Mouse (Mus musculus) limb, embryonic 13.5 days (tissue): ENCODE measurements around the gene Sox6. TPM values are rescaled to one million over a fixed set of nuclear protein-coding genes. Genes with fewer than 3 reads are reported as not detected.

ENCODE experiments used
- ATAC-seq: fragments of 200-750 bp; cut with Nextera tagmentation; 2 replicates; pipeline ENCODE4 v1.8.0; 2017; ENCODE audit warnings: low read depth, moderate number of reproducible peaks, moderate TSS enrichment; ENCODE audit not compliant: low FRiP score
- H3K27ac ChIP-seq: fragments of 300-500 bp; sonication (generic); 2 replicates; pipeline ENCODE4 v1.5.1; 2015; ENCODE audit warnings: inconsistent platforms, mild to moderate bottlenecking, moderate library complexity
- H3K27me3 ChIP-seq: fragments of 300-500 bp; sonication (generic); 2 replicates; pipeline ENCODE4 v1.6.1; 2015; ENCODE audit warnings: mild to moderate bottlenecking, inconsistent platforms
- H3K36me3 ChIP-seq: fragments of 300-500 bp; sonication (generic); 2 replicates; pipeline ENCODE4 v1.6.1; 2015; ENCODE audit warnings: inconsistent platforms, mild to moderate bottlenecking, moderate library complexity
- H3K4me1 ChIP-seq: fragments of 300-500 bp; sonication (generic); 2 replicates; pipeline ENCODE4 v1.6.1; 2015; ENCODE audit warnings: inconsistent platforms
- H3K4me2 ChIP-seq: fragments of 300-500 bp; sonication (generic); replicated peaks from 2 replicates; pipeline ENCODE4 v1.6.1; 2015; ENCODE audit warnings: inconsistent platforms, mild to moderate bottlenecking, moderate library complexity
- H3K4me3 ChIP-seq: fragments of 300-500 bp; sonication (generic); 2 replicates; pipeline ENCODE4 v1.5.1; 2015; ENCODE audit warnings: moderate library complexity, mild to moderate bottlenecking, inconsistent platforms
- H3K9ac ChIP-seq: fragments of 300-500 bp; sonication (generic); 2 replicates; pipeline ENCODE4 v1.6.1; 2015; ENCODE audit warnings: mild to moderate bottlenecking, inconsistent platforms
- H3K9me3 ChIP-seq: fragments of 300-500 bp; sonication (generic); 2 replicates; pipeline ENCODE4 v1.6.1; 2016; ENCODE audit warnings: inconsistent platforms
- WGBS: fragments of 180-500 bp; shearing (Covaris S2); methylation state at CpG from one replicate; pipeline ENCODE4 v1.1.7; 2015; 5-methylcytosine and 5-hydroxymethylcytosine counted together
- polyA plus RNA-seq: library from polyadenylated mRNA; unstranded; fragments of >200 nt; fragmentation: Nextera tagmentation; extraction: Ambion mirVana; gene quantifications from 2 replicates; pipeline ENCODE4 v1.2.1, GENCODE M21; 2015

Sox6 gene
- polyA plus RNA-seq, 1 experiment from 2014 or later, result 105 TPM

- no peak for ATAC-seq
- Histone ChIP-seq H3K27ac (no peak overlapping the region), H3K4me1 (peaks cover 7% of the 10 kb centered on the region), H3K4me2 (no peak overlapping the region), H3K9me3 (no peaks in the 10 kb centered on the region), H3K36me3 (no peaks in the 10 kb centered on the region), H3K27me3 (0 out of 2 replicates have a peak, but pooled peaks cover 3% of the 10 kb centered on the region), H3K9ac (no peak overlapping the region), H3K4me3 (no peak overlapping the region)
- 80% methylated on average over 7 of the region's 7 CpGs for WGBS
Measured at GRCm38 (mm10) chr7:115888120-115888519, 150.5 kb downstream of the Sox6 start.

- no peak overlapping the region for H3K27ac ChIP-seq
- H3K4me3 ChIP-seq, result no peak overlapping the region
- 89% methylated on average over 2 of the region's 2 CpGs for WGBS
- H3K36me3 ChIP-seq, result no peaks in the 10 kb centered on the region
- peaks cover 10% of the 10 kb centered on the region for H3K4me1 ChIP-seq
- no peak overlapping the region for H3K9ac ChIP-seq
- no peak overlapping the region for H3K4me2 ChIP-seq
- H3K9me3 ChIP-seq, result no peaks in the 10 kb centered on the region
- no peak for ATAC-seq
- H3K27me3 ChIP-seq, result no peaks in the 10 kb centered on the region
Measured at GRCm38 (mm10) chr7:115872903-115873302, 165.7 kb downstream of the Sox6 start.

- no peaks in the 10 kb centered on the region for H3K36me3 ChIP-seq
- H3K27ac ChIP-seq, result no peak overlapping the region
- no peak overlapping the region for H3K4me2 ChIP-seq
- 47% methylated on average over 2 of the region's 2 CpGs for WGBS
- no peak for ATAC-seq
- no peak overlapping the region for H3K9ac ChIP-seq
- no peaks in the 10 kb centered on the region for H3K9me3 ChIP-seq
- peaks cover 36% of the 10 kb centered on the region for H3K4me1 ChIP-seq
- no peak overlapping the region for H3K4me3 ChIP-seq
- no peaks in the 10 kb centered on the region for H3K27me3 ChIP-seq
Measured at GRCm38 (mm10) chr7:115868504-115868903, 170.1 kb downstream of the Sox6 start.

GRCm38 (mm10) chr7:115867518-115868270 is 170.9 kb downstream of the Sox6 start:
- H3K4me2 ChIP-seq, result no peak overlapping the region
- H3K9ac ChIP-seq, result no peak overlapping the region
- ATAC-seq, result no peak
- no peaks in the 10 kb centered on the region for H3K36me3 ChIP-seq
- H3K4me1 ChIP-seq, result peaks cover 36% of the 10 kb centered on the region
- no peak overlapping the region for H3K4me3 ChIP-seq
- 39% methylated on average over 10 of the region's 10 CpGs for WGBS
- no peaks in the 10 kb centered on the region for H3K9me3 ChIP-seq
- no peaks in the 10 kb centered on the region for H3K27me3 ChIP-seq
- no peak overlapping the region for H3K27ac ChIP-seq

- no peaks in the 10 kb centered on the region for H3K9me3 ChIP-seq
- H3K27me3 ChIP-seq, result no peaks in the 10 kb centered on the region
- no peak overlapping the region for H3K4me2 ChIP-seq
- peaks cover 36% of the 10 kb centered on the region for H3K4me1 ChIP-seq
- no peak for ATAC-seq
- no peak overlapping the region for H3K9ac ChIP-seq
- no peak overlapping the region for H3K27ac ChIP-seq
- no peak overlapping the region for H3K4me3 ChIP-seq
- 30% methylated on average over 9 of the region's 9 CpGs for WGBS
- H3K36me3 ChIP-seq, result no peaks in the 10 kb centered on the region
Measured at GRCm38 (mm10) chr7:115866698-115867500, 171.7 kb downstream of the Sox6 start.

GRCm38 (mm10) chr7:115865979-115866697 is 172.5 kb downstream of the Sox6 start:
- no peak for ATAC-seq
- WGBS, result 33% methylated on average over 9 of the region's 9 CpGs
- no peak overlapping the region for H3K27ac ChIP-seq
- H3K4me3 ChIP-seq, result no peak overlapping the region
- H3K9ac ChIP-seq, result no peak overlapping the region
- no peaks in the 10 kb centered on the region for H3K9me3 ChIP-seq
- no peak overlapping the region for H3K4me2 ChIP-seq
- no peaks in the 10 kb centered on the region for H3K36me3 ChIP-seq
- peaks cover 36% of the 10 kb centered on the region for H3K4me1 ChIP-seq
- H3K27me3 ChIP-seq, result no peaks in the 10 kb centered on the region

- Histone ChIP-seq H3K4me3 (no peak overlapping the region), H3K4me1 (peaks cover 36% of the 10 kb centered on the region)
- 69% methylated on average over 6 of the region's 6 CpGs for WGBS
Measured at GRCm38 (mm10) chr7:115865231-115865630, 173.4 kb downstream of the Sox6 start.

GRCm38 (mm10) chr7:115864411-115864810 is 174.2 kb downstream of the Sox6 start:
- WGBS, result 48% methylated on average over 2 of the region's 2 CpGs
- Histone ChIP-seq H3K4me1 (peaks cover 36% of the 10 kb centered on the region), H3K4me2 (no peak overlapping the region), H3K9me3 (no peaks in the 10 kb centered on the region), H3K36me3 (no peaks in the 10 kb centered on the region), H3K27me3 (no peaks in the 10 kb centered on the region), H3K9ac (no peak overlapping the region), H3K27ac (no peak overlapping the region), H3K4me3 (no peak overlapping the region)
- ATAC-seq, result no peak

More at GRCm38 (mm10) chr7:115865231-115865630, 173.4 kb downstream of the Sox6 start:
- Histone ChIP-seq H3K4me2 (no peak overlapping the region), H3K27ac (no peak overlapping the region), H3K27me3 (no peaks in the 10 kb centered on the region), H3K9ac (no peak overlapping the region), H3K36me3 (no peaks in the 10 kb centered on the region), H3K9me3 (no peaks in the 10 kb centered on the region)
- ATAC-seq, result no peak

GRCm38 (mm10) chr7:115859691-115860401 is 178.8 kb downstream of the Sox6 start:
- H3K27me3 ChIP-seq, result no peaks in the 10 kb centered on the region
- no peak overlapping the region for H3K4me3 ChIP-seq
- WGBS, result 42% methylated on average over 9 of the region's 9 CpGs
- H3K4me2 ChIP-seq, result no peak overlapping the region
- H3K36me3 ChIP-seq, result no peaks in the 10 kb centered on the region
- no peak overlapping the region for H3K27ac ChIP-seq
- H3K4me1 ChIP-seq, result no peaks in the 10 kb centered on the region
- no peak overlapping the region for H3K9ac ChIP-seq
- no peak for ATAC-seq
- H3K9me3 ChIP-seq, result no peaks in the 10 kb centered on the region

- 95% methylated on average over 4 of the region's 4 CpGs for WGBS
- H3K9ac ChIP-seq, result no peak overlapping the region
- no peak for ATAC-seq
- no peak overlapping the region for H3K4me3 ChIP-seq
- no peaks in the 10 kb centered on the region for H3K4me1 ChIP-seq
- H3K4me2 ChIP-seq, result no peak overlapping the region
- H3K9me3 ChIP-seq, result no peaks in the 10 kb centered on the region
- H3K27me3 ChIP-seq, result no peaks in the 10 kb centered on the region
- no peaks in the 10 kb centered on the region; the same call in 1 of the 2 replicates for H3K36me3 ChIP-seq
- H3K27ac ChIP-seq, result no peak overlapping the region
Measured at GRCm38 (mm10) chr7:115851131-115851530, 187.5 kb downstream of the Sox6 start.

- Histone ChIP-seq H3K9ac (no peak overlapping the region), H3K4me2 (no peak overlapping the region), H3K9me3 (no peaks in the 10 kb centered on the region), H3K36me3 (no peaks in the 10 kb centered on the region; the same call in 1 of the 2 replicates), H3K4me1 (no peaks in the 10 kb centered on the region), H3K4me3 (no peak overlapping the region), H3K27me3 (no peaks in the 10 kb centered on the region), H3K27ac (no peak overlapping the region)
- no peak for ATAC-seq
- WGBS, result 87% methylated on average over 4 of the region's 4 CpGs
Measured at GRCm38 (mm10) chr7:115845791-115846366, 192.7 kb downstream of the Sox6 start.
